Mouse (Mus musculus): ENCODE results near the gene Car5a. TPM values are rescaled to one million over a fixed set of nuclear protein-coding genes. Genes with fewer than 3 reads are reported as not detected.
A peak's percentile ranks its signal among the peaks of the same experiment; 100 is the strongest.

The Car5a gene
- total and polyA plus RNA-seq, 3 experiments, result 0.08 TPM; not detected in 2

- TF ChIP-seq UBTF (IDR thresholded peaks at IDR 0.05; ENCODE audit: borderline replicate concordance, insufficient read depth, low read depth, low read length), result no peak
- peak; percentile 56 for TF ChIP-seq NRF1 (IDR thresholded peaks at IDR 0.05; ENCODE audit: insufficient read depth, low read depth, low read length, poor library complexity, severe bottlenecking)
- no peak for TF ChIP-seq CHD1 (IDR thresholded peaks at IDR 0.05; ENCODE audit: low read depth, low read length)
- peak; percentile 94 for TF ChIP-seq POLR2AphosphoS2 (IDR thresholded peaks at IDR 0.05; ENCODE audit: low read length)
- peak; percentile 100 for TF ChIP-seq MXI1 (IDR thresholded peaks at IDR 0.05; ENCODE audit: low read depth, low read length)
- TF ChIP-seq POLR2AphosphoS5 (IDR thresholded peaks at IDR 0.05; ENCODE audit: borderline replicate concordance, low read depth, low read length), result no peak
- peak; percentile 74 for TF ChIP-seq BHLHE40 (IDR thresholded peaks at IDR 0.05; ENCODE audit: borderline replicate concordance, low read depth, low read length)
- TF ChIP-seq KAT2A (conservative IDR thresholded peaks at IDR 0.05; ENCODE audit: low read depth, low read length), result 0 out of 2 replicates have a peak, but pooled peaks have one; percentile 24
- peak; percentile 78 for TF ChIP-seq GATA1 (IDR thresholded peaks at IDR 0.05; ENCODE audit: low read depth, low read length)
- TF ChIP-seq USF1 (IDR thresholded peaks at IDR 0.05; ENCODE audit: low read depth, low read length), result peak; percentile 71
- TF ChIP-seq ETS1 (IDR thresholded peaks at IDR 0.05; ENCODE audit: low read depth, low read length), result peak; percentile 88
- TF ChIP-seq POLR2A (IDR thresholded peaks at IDR 0.05; ENCODE audit: control insufficient read depth in 1 of 2, insufficient read depth in 1 of 2, low read depth in 1 of 2, low read length in 2 of 2, poor library complexity in 1 of 2), result peak; percentile 85 to 98
- TF ChIP-seq CHD2 (IDR thresholded peaks at IDR 0.05; ENCODE audit: low read length), result peak; percentile 43; the same call in 1 of the 2 replicates
- TF ChIP-seq EP300 (IDR thresholded peaks at IDR 0.05; ENCODE audit: low read depth in 1 of 2, low read length in 2 of 2), result peak; percentile 56 to 85
- TF ChIP-seq ZC3H11A (IDR thresholded peaks at IDR 0.05; ENCODE audit: low read depth, low read length), result no peak
- TF ChIP-seq TCF12 (IDR thresholded peaks at IDR 0.05; ENCODE audit: low read depth, low read length), result peak; percentile 82
- TF ChIP-seq MAFK (IDR thresholded peaks at IDR 0.05; ENCODE audit: borderline replicate concordance, low read depth, low read length), result 0 out of 2 replicates have a peak, but pooled peaks have one; percentile 3
- TF ChIP-seq TAL1 (IDR thresholded peaks at IDR 0.05; ENCODE audit: low read length), result peak; percentile 36
- no peak; a peak in 1 of 6 replicates for TF ChIP-seq CTCF (IDR thresholded peaks at IDR 0.05 in 2 of 3, conservative IDR thresholded peaks at IDR 0.05 in 1 of 3; ENCODE audit: control insufficient read depth in 1 of 3, insufficient read depth in 1 of 3, low read depth in 2 of 3, low read length in 3 of 3, poor library complexity in 1 of 3, severe bottlenecking in 1 of 3)
- TF ChIP-seq SMC3 (IDR thresholded peaks at IDR 0.05; ENCODE audit: low read depth, low read length), result no peak
Observed at GRCm38 (mm10) chr8:121907587-121908248, 37.0 kb downstream of the Car5a start, which contains the start of gene Slc7a5 (continued).

- Histone ChIP-seq H3K9me3 (replicated peaks; ENCODE audit: insufficient read depth, low read length) (no peaks in the 10 kb centered on the region), H3K9ac (ENCODE audit: control insufficient read depth, low read depth, low read length, poor library complexity, severe bottlenecking) (peak overlapping the region; percentile 93), H3K4me3 (ENCODE audit: control insufficient read depth in 1 of 2, insufficient read depth in 1 of 2, low read depth in 2 of 2, low read length in 2 of 2) (peak overlapping the region; percentile 93 to 96), H3K4me1 (ENCODE audit: control insufficient read depth in 1 of 2, insufficient read depth in 2 of 2, low read length in 2 of 2) (peaks cover 8 to 38% of the 10 kb centered on the region in 2 experiments), H3K36me3 (ENCODE audit: control insufficient read depth in 1 of 2, insufficient read depth in 2 of 2, low read length in 2 of 2) (peaks cover 6 to 27% of the 10 kb centered on the region in 2 experiments), H3K27me3 (ENCODE audit: control insufficient read depth in 1 of 2, insufficient read depth in 2 of 2, low read length in 2 of 2) (no peaks in the 10 kb centered on the region), H3K79me2 (ENCODE audit: control insufficient read depth, insufficient read depth, low read length, poor library complexity) (peaks cover 56% of the 10 kb centered on the region), H3K27ac (ENCODE audit: control insufficient read depth, low read depth, low read length) (peak overlapping the region; percentile 75)
- peak; percentile 87 for DNase-seq (ENCODE audit: low read depth, low spot score)
- peak; percentile 47; the same call in 1 of the 2 replicates for TF ChIP-seq TBP (IDR thresholded peaks at IDR 0.05; ENCODE audit: low read depth, low read length)
- peak; percentile 78 for TF ChIP-seq USF1 (IDR thresholded peaks at IDR 0.05; ENCODE audit: low read depth, low read length)
- TF ChIP-seq TCF12 (IDR thresholded peaks at IDR 0.05; ENCODE audit: low read depth, low read length), result peak; percentile 43; the same call in 1 of the 2 replicates
- peak; percentile 24; the same call in 1 of the 2 replicates for TF ChIP-seq GATA1 (IDR thresholded peaks at IDR 0.05; ENCODE audit: low read depth, low read length)
- no peak for TF ChIP-seq RAD21 (IDR thresholded peaks at IDR 0.05; ENCODE audit: low read depth, low read length)
- peak; percentile 61 for TF ChIP-seq ELF1 (IDR thresholded peaks at IDR 0.05; ENCODE audit: low read depth, low read length)
- peak; percentile 70 for TF ChIP-seq RCOR1 (IDR thresholded peaks at IDR 0.05; ENCODE audit: low read depth, low read length)
- peak in 1 of 2 experiments; percentile 56; a peak in 1 of 4 replicates for TF ChIP-seq POLR2A (IDR thresholded peaks at IDR 0.05; ENCODE audit: control insufficient read depth in 1 of 2, insufficient read depth in 1 of 2, low read depth in 1 of 2, low read length in 2 of 2, poor library complexity in 1 of 2)
- peak; percentile 100 for TF ChIP-seq SIN3A (IDR thresholded peaks at IDR 0.05; ENCODE audit: low read length)
- TF ChIP-seq ZKSCAN1 (IDR thresholded peaks at IDR 0.05; ENCODE audit: low read depth, low read length), result no peak; the same call in 1 of the 2 replicates
- TF ChIP-seq GABPA (IDR thresholded peaks at IDR 0.05; ENCODE audit: low read depth, low read length), result no peak
- peak; percentile 99 for TF ChIP-seq MYC (IDR thresholded peaks at IDR 0.05; ENCODE audit: low read depth, low read length)
- TF ChIP-seq NRF1 (IDR thresholded peaks at IDR 0.05; ENCODE audit: insufficient read depth, low read depth, low read length, poor library complexity, severe bottlenecking), result no peak
- peak; percentile 100 for TF ChIP-seq MXI1 (IDR thresholded peaks at IDR 0.05; ENCODE audit: low read depth, low read length)
- TF ChIP-seq EP300 (IDR thresholded peaks at IDR 0.05; ENCODE audit: low read depth in 1 of 2, low read length in 2 of 2), result peak in 1 of 2 experiments; percentile 52; a peak in 2 of 4 replicates
- TF ChIP-seq CHD1 (IDR thresholded peaks at IDR 0.05; ENCODE audit: low read depth, low read length), result 0 out of 2 replicates have a peak, but pooled peaks have one; percentile 6
- TF ChIP-seq BHLHE40 (IDR thresholded peaks at IDR 0.05; ENCODE audit: borderline replicate concordance, low read depth, low read length), result no peak
Observed at GRCm38 (mm10) chr8:121906542-121907512, 37.9 kb downstream of the Car5a start.
